Mouse (Mus musculus): ENCODE results near the gene Hadha.

- TF ChIP-seq CTCF (IDR thresholded peaks at IDR 0.05; ENCODE audit: insufficient read depth, low read length) (no peak), POLR2A (IDR thresholded peaks at IDR 0.05; ENCODE audit: borderline replicate concordance, extremely low read depth, low read depth, low read length) (no peak)
These were observed 47.8 kb downstream of the Hadha start for GRCm38 (mm10) chr5:30107186-30107585.

Data from lung, adult 2 months (tissue).